Mouse (Mus musculus) bone marrow, adult 2 months (tissue): ENCODE measurements around the gene 5730522E02Rik. TPM values are rescaled to one million over a fixed set of nuclear protein-coding genes. Genes with fewer than 3 reads are reported as not detected.

ENCODE experiments used
- H3K27ac ChIP-seq: fragments of 200-500 bp; 2 replicates; pipeline ENCODE4 v1.5.1; 2012; ENCODE audit warnings: low read depth, mild to moderate bottlenecking, control low read depth, inconsistent platforms, low read length; ENCODE audit not compliant: control insufficient read depth, poor library complexity, insufficient read depth
- H3K4me1 ChIP-seq: fragments of 200-500 bp; 2 replicates; pipeline ENCODE4 v1.6.1; 2011; ENCODE audit warnings: low read length; ENCODE audit not compliant: control insufficient read depth, insufficient read depth
- H3K4me3 ChIP-seq: fragments of 200-500 bp; replicated peaks from 2 replicates; pipeline ENCODE3; 2011; ENCODE audit warnings: mild to moderate bottlenecking, low read depth, low read length, control low read depth; ENCODE audit not compliant: control insufficient read depth
- CTCF ChIP-seq: fragments of 200-500 bp; IDR thresholded peaks from 2 replicates; pipeline ENCODE4 v1.5.1; 2011; ENCODE audit warnings: low read length, control low read depth; ENCODE audit not compliant: control insufficient read depth, insufficient read depth
- POLR2A ChIP-seq: fragments of 200-500 bp; IDR thresholded peaks from 2 replicates; pipeline ENCODE4 v1.6.1; 2011; ENCODE audit warnings: low read depth, mild to moderate bottlenecking, control low read depth, low read length, borderline replicate concordance; ENCODE audit not compliant: control insufficient read depth
- WGBS: fragments of 180-500 bp; shearing (Covaris S2); methylation state at CpG from one replicate; pipeline ENCODE4 v1.1.7; 2018; 5-methylcytosine and 5-hydroxymethylcytosine counted together
- polyA plus RNA-seq: library from polyadenylated mRNA; stranded (reverse); fragments of >200 nt; gene quantifications from 2 replicates; pipeline ENCODE4 v1.2.4, GENCODE M21; 2011; ENCODE audit warnings: low replicate concordance; ENCODE audit not compliant: missing spikeins, insufficient read depth, insufficient read length

The 5730522E02Rik gene
- polyA plus RNA-seq, 1 experiment: not detected

DNA sequence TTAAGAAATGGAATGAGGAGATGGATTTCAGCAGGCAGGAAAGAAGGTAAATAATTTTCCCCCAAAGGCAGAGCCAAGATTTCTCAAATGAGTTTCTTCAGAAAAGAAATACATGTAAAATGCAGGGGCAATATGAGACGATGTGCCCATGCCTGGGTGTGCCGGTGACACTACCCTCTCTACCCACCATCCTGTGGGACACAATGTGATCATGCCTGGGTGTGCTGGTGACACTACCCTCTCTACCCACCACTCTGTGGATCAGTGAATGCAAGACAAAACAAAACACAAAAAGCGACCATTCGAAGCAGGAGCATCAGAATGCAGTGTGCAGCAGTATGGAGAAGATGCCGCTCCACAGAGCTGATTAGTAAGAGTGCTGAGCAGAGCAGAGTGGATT, 610.5 kb downstream of the 5730522E02Rik start:
- TF ChIP-seq POLR2A: no peak
- no peak overlapping the region for H3K27ac ChIP-seq
- H3K4me1 ChIP-seq: no peaks in the 10 kb centered on the region
- H3K4me3 ChIP-seq: no peak overlapping the region
- WGBS: 79% methylated on average over 5 of the region's 5 CpGs

DNA sequence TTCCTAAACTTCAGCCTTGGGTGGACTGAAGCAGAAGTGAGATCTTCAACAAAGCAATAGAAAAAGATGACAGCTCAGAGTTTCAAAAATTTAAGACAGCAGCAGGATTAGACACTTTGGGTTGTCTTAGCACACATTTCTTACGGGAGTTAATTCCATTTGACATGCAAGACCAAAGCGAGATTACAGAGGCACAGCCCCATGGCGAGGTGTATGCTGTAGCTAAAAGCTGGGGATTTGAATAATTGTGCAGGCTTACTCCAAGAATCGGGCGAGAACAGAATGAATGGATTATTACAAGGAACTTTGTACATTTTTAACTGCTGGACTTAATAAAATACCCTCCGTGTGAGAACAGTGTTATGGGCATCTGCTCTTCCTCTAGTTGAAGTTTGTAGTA, 615.3 kb downstream of the 5730522E02Rik start:
- H3K27ac ChIP-seq: no peak overlapping the region
- H3K4me3 ChIP-seq: no peak overlapping the region
- H3K4me1 ChIP-seq: no peaks in the 10 kb centered on the region
- WGBS: 71% methylated on average over 6 of the region's 6 CpGs
- TF ChIP-seq POLR2A: no peak
- no peak for TF ChIP-seq CTCF

DNA sequence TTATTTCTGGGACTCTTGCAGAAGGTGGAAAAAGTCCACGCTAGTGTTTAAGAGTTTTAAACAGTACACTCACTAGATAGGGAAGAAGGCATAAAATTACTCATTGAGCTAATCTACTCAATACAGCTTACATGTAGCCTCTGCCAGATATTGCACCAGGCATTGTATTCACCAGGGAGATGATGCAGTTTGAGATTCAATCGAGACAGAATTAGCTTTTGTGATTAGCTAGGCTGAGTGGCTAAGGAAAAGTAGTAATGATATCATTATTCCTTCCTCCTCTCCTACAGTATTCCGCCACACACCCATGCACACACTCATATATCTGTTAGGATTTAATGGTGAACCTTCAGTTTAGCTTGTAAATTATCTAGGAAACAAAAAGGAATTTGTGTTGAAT, 615.8 kb downstream of the 5730522E02Rik start:
- Histone ChIP-seq H3K4me1 (no peaks in the 10 kb centered on the region), H3K27ac (no peak overlapping the region), H3K4me3 (no peak overlapping the region)
- no peak for TF ChIP-seq POLR2A
- TF ChIP-seq CTCF: no peak
- 76% methylated on average over 3 of the region's 3 CpGs for WGBS

DNA sequence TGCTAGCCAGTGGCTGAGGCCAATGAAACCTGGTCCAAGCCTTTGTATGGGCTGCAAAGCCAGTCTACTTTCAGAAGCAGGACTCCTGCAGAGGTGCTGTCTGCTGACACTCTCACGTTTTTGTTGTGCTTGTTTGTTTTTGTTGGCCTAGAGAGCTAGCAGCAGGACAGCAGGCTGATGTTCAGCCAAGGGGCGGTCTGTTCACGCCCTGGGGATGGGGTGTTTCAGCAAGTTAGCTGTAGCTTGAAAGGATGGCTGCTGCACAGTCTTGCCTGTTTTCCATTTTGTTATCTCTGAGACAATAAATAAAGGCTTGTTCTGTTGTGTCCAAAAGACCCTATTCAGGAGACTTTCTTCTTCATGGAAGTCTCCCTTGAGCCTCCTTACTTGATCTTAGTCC, 618.3 kb downstream of the 5730522E02Rik start:
- 48% methylated on average over 3 of the region's 3 CpGs for WGBS
- TF ChIP-seq CTCF (no peak), POLR2A (no peak)
- Histone ChIP-seq H3K4me1 (no peaks in the 10 kb centered on the region), H3K27ac (no peak overlapping the region), H3K4me3 (no peak overlapping the region)

DNA sequence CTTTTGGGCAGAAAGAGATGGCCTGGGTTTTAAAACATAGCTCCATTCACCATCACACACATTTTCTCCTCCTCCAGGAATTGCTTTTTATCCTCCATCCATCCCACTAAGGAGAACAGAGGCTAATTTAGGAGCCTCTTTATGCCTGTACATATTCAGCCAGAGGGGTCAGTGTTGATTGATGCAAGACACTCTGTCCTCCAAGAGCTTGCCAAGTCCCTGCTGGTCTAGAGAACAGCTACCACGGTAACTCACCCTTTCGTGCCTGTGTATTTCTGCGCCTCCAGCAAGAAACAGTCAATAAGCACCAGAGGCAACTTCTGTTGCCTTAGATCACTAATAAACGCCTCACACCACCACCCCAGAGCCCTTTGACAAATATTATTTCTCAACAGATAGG, 620.3 kb downstream of the 5730522E02Rik start:
- Histone ChIP-seq H3K4me1 (no peaks in the 10 kb centered on the region), H3K4me3 (no peak overlapping the region), H3K27ac (no peak overlapping the region)
- 72% methylated on average over 4 of the region's 4 CpGs for WGBS
- TF ChIP-seq CTCF: no peak
- TF ChIP-seq POLR2A: no peak

DNA sequence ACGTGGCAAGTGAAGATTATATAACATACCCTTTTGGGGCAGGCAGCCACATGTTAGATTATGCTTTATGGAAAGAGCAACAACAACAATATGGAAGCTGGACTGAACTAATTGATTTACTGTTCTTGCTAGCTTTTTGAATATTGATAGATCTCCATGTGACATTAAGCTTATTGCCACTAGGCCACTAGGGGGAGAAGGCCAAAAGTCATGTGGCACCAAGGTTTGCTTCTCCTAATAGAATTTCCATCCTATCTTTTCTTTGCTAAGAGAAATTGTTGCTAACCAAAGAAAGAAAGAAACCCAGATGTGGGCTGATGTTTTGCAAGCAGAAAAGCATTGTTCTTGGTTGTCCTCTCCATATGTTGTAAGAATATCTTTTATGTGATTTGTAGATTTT, 621.1 kb downstream of the 5730522E02Rik start:
- WGBS: 66% methylated on average over 1 of the region's 1 CpGs
- H3K27ac ChIP-seq: no peak overlapping the region
- no peaks in the 10 kb centered on the region for H3K4me1 ChIP-seq
- no peak overlapping the region for H3K4me3 ChIP-seq
- TF ChIP-seq CTCF (no peak), POLR2A (no peak)

DNA sequence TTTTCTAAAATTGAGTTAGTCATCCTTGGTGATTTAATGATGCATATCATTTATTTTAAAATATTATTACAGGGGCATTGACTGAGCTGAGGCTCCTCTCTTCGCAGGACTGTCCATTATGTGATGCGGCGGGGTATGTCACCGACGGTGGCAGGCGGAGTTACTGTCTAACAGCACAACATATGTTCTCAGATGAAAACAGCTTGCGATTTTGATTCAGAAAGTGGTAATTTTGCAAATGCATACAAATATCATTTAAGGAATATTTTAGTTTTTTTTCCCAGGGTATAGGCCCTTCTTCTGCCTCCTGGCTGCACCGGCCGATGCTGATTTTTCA, 636.5 kb downstream of the 5730522E02Rik start:
- no peak for TF ChIP-seq POLR2A
- TF ChIP-seq CTCF: no peak
- WGBS: 87% methylated on average over 9 of the region's 9 CpGs

DNA sequence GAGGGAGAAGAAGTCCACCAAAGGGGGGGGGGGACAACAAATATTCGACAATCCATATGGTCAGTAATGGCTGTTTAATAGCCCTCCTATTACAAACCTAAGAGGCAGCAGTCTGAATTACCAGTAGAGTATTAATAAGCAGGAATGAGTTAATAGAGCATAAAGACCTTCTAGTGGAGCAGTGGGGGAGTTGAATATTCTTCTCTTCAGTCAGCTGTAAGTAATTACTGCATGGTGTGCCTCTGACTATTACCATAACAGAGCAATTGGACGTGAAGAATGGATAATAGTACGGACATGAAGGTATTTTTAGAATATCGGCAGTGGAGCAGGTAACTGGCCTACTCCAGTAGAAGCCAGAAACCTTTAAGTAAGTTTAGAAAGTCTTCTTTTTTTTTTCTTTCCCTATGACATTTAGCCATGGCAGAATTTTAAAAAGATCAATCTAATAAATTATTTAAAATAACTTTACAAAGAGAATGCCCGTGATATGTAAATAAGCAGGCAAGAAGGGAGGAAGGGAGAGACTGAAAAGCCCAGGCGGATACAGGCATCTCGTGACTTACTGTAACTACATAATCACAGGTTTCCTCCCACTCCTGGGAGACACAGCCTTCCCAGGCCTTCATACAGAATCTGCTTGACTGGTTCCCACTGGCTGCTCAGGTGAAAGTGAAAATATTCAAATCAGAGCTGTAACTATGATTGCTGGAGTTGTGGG, 637.0 kb downstream of the 5730522E02Rik start:
- Histone ChIP-seq H3K4me1 (no peaks in the 10 kb centered on the region), H3K4me3 (no peak overlapping the region), H3K27ac (no peak overlapping the region)
- WGBS: 71% methylated on average over 7 of the region's 7 CpGs
- TF ChIP-seq POLR2A (no peak), CTCF (no peak)

More for the DNA sequence above, 636.5 kb downstream of the 5730522E02Rik start:
- Histone ChIP-seq H3K4me1 (no peaks in the 10 kb centered on the region), H3K4me3 (no peak overlapping the region), H3K27ac (no peak overlapping the region)

DNA sequence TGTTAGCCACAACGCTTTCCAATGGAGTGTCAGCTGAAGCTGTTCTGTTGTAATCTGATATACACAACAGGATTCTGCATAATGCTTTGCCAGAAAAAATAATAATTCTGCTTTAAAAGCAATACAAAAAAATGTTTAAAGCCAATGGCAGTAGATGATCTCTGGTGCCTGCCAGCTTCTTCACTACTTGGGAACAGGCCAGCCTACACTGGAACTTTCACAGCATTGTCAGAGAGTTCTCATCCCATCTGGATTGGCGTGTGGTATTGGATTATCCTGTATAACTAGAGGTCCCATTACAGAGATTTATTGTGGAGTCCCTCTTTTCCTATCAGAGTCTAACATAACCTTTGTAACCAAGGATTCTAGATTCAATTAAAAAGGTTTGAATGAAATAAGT, 639.2 kb downstream of the 5730522E02Rik start:
- TF ChIP-seq CTCF (no peak), POLR2A (no peak)
- Histone ChIP-seq H3K4me1 (no peaks in the 10 kb centered on the region), H3K27ac (no peak overlapping the region), H3K4me3 (no peak overlapping the region)
- 64% methylated on average over 2 of the region's 2 CpGs for WGBS

Other genes starting within 250 kb of the 5730522E02Rik start
- gene Fancl, start 175.4 kb upstream of the 5730522E02Rik start, polyA plus RNA-seq: 19.0 and 24.9 TPM in 2 replicates